Mouse (Mus musculus) MEL (cell line): ENCODE results near the gene Gm43638. TPM values are rescaled to one million over a fixed set of nuclear protein-coding genes. Genes with fewer than 3 reads are reported as not detected.

Experiments
- DNase-seq: peaks from one replicate; pipeline ENCODE4 v3.0.0; 2011; ENCODE audit warnings: low read depth, low spot score
- H3K27ac ChIP-seq: 2 replicates; pipeline ENCODE4 v1.5.1; 2012; ENCODE audit warnings: low read depth, mild to moderate bottlenecking, control low read depth, low read length, moderate library complexity; ENCODE audit not compliant: control insufficient read depth
- H3K27me3 ChIP-seq, 2 experiments: fragments of 150-350 bp in 1 of 2; sonication (generic) in 1 of 2; 2 replicates each; pipeline ENCODE4 v1.6.1; 2012; ENCODE audit warnings: low read length in 2 of 2, mild to moderate bottlenecking in 2 of 2, improper control_type of control experiment in 1 of 2, moderate library complexity in 1 of 2; ENCODE audit not compliant: insufficient read depth in 2 of 2, control insufficient read depth in 1 of 2
- H3K36me3 ChIP-seq, 2 experiments: 2 replicates each; pipeline ENCODE4 v1.6.1; 2012 to 2014; ENCODE audit warnings: low read length in 2 of 2, improper control_type of control experiment in 1 of 2, inconsistent platforms in 1 of 2, mild to moderate bottlenecking in 1 of 2; ENCODE audit not compliant: insufficient read depth in 2 of 2, control insufficient read depth in 1 of 2
- H3K4me1 ChIP-seq, 2 experiments: fragments of 150-350 bp in 1 of 2; sonication (generic) in 1 of 2; 2 replicates each; pipeline ENCODE4 v1.6.1; 2012; ENCODE audit warnings: low read length in 2 of 2, improper control_type of control experiment in 1 of 2, mild to moderate bottlenecking in 1 of 2; ENCODE audit not compliant: insufficient read depth in 2 of 2, control insufficient read depth in 1 of 2
- H3K4me3 ChIP-seq, 2 experiments: fragments of 150-350 bp in 1 of 2; sonication (generic) in 1 of 2; 2 replicates each; pipeline ENCODE4 v1.5.1; 2012; ENCODE audit warnings: low read depth in 2 of 2, low read length in 2 of 2, mild to moderate bottlenecking in 2 of 2, moderate library complexity in 2 of 2, control low read depth in 1 of 2, improper control_type of control experiment in 1 of 2; ENCODE audit not compliant: control insufficient read depth in 1 of 2, insufficient read depth in 1 of 2
- H3K79me2 ChIP-seq: 2 replicates; pipeline ENCODE4 v1.6.1; 2012; ENCODE audit warnings: mild to moderate bottlenecking, low read length, moderate library complexity; ENCODE audit not compliant: control insufficient read depth, poor library complexity, insufficient read depth
- H3K9ac ChIP-seq: 2 replicates; pipeline ENCODE4 v1.6.1; 2012; ENCODE audit warnings: low read depth, mild to moderate bottlenecking, control low read depth, low read length, moderate library complexity; ENCODE audit not compliant: control insufficient read depth, poor library complexity, severe bottlenecking
- H3K9me3 ChIP-seq: fragments of 150-350 bp; sonication (generic); replicated peaks from 2 replicates; pipeline ENCODE4 v1.6.1; 2012; ENCODE audit warnings: mild to moderate bottlenecking, low read length, improper control_type of control experiment, moderate library complexity; ENCODE audit not compliant: insufficient read depth
- BHLHE40 ChIP-seq: IDR thresholded peaks from 2 replicates; pipeline ENCODE4 v1.6.1; 2012; ENCODE audit warnings: low read depth, mild to moderate bottlenecking, inconsistent platforms, low read length, improper control_type of control experiment, borderline replicate concordance
- CHD1 ChIP-seq: IDR thresholded peaks from 2 replicates; pipeline ENCODE4 v1.6.1; 2012; ENCODE audit warnings: low read depth, mild to moderate bottlenecking, inconsistent platforms, low read length, improper control_type of control experiment
- CTCF ChIP-seq, 3 experiments: IDR thresholded peaks in 2 of 3; conservative IDR thresholded peaks in 1 of 3; 2 replicates each; pipeline ENCODE4 v1.5.1; 2011 to 2012; ENCODE audit warnings: low read length in 3 of 3, low read depth in 2 of 3, mild to moderate bottlenecking in 2 of 3, improper control_type of control experiment in 1 of 3, inconsistent platforms in 1 of 3, mixed read lengths in 1 of 3, moderate library complexity in 1 of 3; ENCODE audit not compliant: control insufficient read depth in 1 of 3, insufficient read depth in 1 of 3, poor library complexity in 1 of 3, severe bottlenecking in 1 of 3
- ELF1 ChIP-seq: IDR thresholded peaks from 2 replicates; pipeline ENCODE4 v1.6.1; 2014; ENCODE audit warnings: low read depth, mild to moderate bottlenecking, inconsistent platforms, low read length, improper control_type of control experiment, moderate library complexity
- GABPA ChIP-seq: IDR thresholded peaks from 2 replicates; pipeline ENCODE4 v1.6.1; 2012; ENCODE audit warnings: low read depth, mild to moderate bottlenecking, inconsistent platforms, low read length, improper control_type of control experiment, moderate library complexity
- GATA1 ChIP-seq: IDR thresholded peaks from 2 replicates; pipeline ENCODE4 v1.6.1; 2011; ENCODE audit warnings: low read depth, low read length, improper control_type of control experiment
- HCFC1 ChIP-seq: IDR thresholded peaks from 2 replicates; pipeline ENCODE4 v1.6.1; 2012; ENCODE audit warnings: low read depth, mild to moderate bottlenecking, inconsistent platforms, low read length, improper control_type of control experiment, moderate library complexity
- JUND ChIP-seq: IDR thresholded peaks from 2 replicates; pipeline ENCODE4 v1.6.1; 2011; ENCODE audit warnings: low read depth, mild to moderate bottlenecking, improper control_type of control experiment, low read length
- KAT2A ChIP-seq: conservative IDR thresholded peaks from 2 replicates; pipeline ENCODE4 v1.6.1; 2012; ENCODE audit warnings: low read depth, low read length, improper control_type of control experiment, inconsistent platforms
- MAFK ChIP-seq: IDR thresholded peaks from 2 replicates; pipeline ENCODE4 v1.6.1; 2011; ENCODE audit warnings: low read depth, mild to moderate bottlenecking, low read length, improper control_type of control experiment, borderline replicate concordance
- MAX ChIP-seq: IDR thresholded peaks from 2 replicates; pipeline ENCODE4 v1.6.1; 2011; ENCODE audit warnings: low read length, improper control_type of control experiment
- MAZ ChIP-seq: IDR thresholded peaks from 2 replicates; pipeline ENCODE4 v1.6.1; 2012; ENCODE audit warnings: low read depth, mild to moderate bottlenecking, inconsistent platforms, low read length, improper control_type of control experiment
- NELFE ChIP-seq: IDR thresholded peaks from 2 replicates; pipeline ENCODE4 v1.6.1; 2011; ENCODE audit warnings: low read depth, low read length, improper control_type of control experiment
- NRF1 ChIP-seq: IDR thresholded peaks from 2 replicates; pipeline ENCODE4 v1.6.1; 2014; ENCODE audit warnings: low read depth, mild to moderate bottlenecking, inconsistent platforms, low read length, improper control_type of control experiment, moderate library complexity; ENCODE audit not compliant: poor library complexity, insufficient read depth, severe bottlenecking
- POLR2A ChIP-seq, 2 experiments: IDR thresholded peaks; 2 replicates each; pipeline ENCODE4 v1.6.1; 2011 to 2012; ENCODE audit warnings: low read length in 2 of 2, mild to moderate bottlenecking in 2 of 2, control low read depth in 1 of 2, improper control_type of control experiment in 1 of 2, low read depth in 1 of 2, moderate library complexity in 1 of 2; ENCODE audit not compliant: control insufficient read depth in 1 of 2, insufficient read depth in 1 of 2, poor library complexity in 1 of 2
- POLR2AphosphoS2 ChIP-seq: IDR thresholded peaks from 2 replicates; pipeline ENCODE4 v1.6.1; 2011; ENCODE audit warnings: low read length, improper control_type of control experiment
- RAD21 ChIP-seq: IDR thresholded peaks from 2 replicates; pipeline ENCODE4 v1.6.1; 2011; ENCODE audit warnings: mild to moderate bottlenecking, low read depth, low read length, improper control_type of control experiment
- SIN3A ChIP-seq: IDR thresholded peaks from 2 replicates; pipeline ENCODE4 v1.6.1; 2012; ENCODE audit warnings: low read length, improper control_type of control experiment, inconsistent platforms
- TBP ChIP-seq: IDR thresholded peaks from 2 replicates; pipeline ENCODE4 v1.8.0; 2011; ENCODE audit warnings: low read depth, low read length, improper control_type of control experiment
- UBTF ChIP-seq: IDR thresholded peaks from 2 replicates; pipeline ENCODE4 v1.6.1; 2012; ENCODE audit warnings: low read depth, mild to moderate bottlenecking, inconsistent platforms, low read length, improper control_type of control experiment, moderate library complexity, borderline replicate concordance; ENCODE audit not compliant: insufficient read depth
- USF1 ChIP-seq: IDR thresholded peaks from 2 replicates; pipeline ENCODE4 v1.6.1; 2014; ENCODE audit warnings: low read depth, mild to moderate bottlenecking, inconsistent platforms, low read length, improper control_type of control experiment, moderate library complexity
- ZNF384 ChIP-seq: IDR thresholded peaks from 2 replicates; pipeline ENCODE4 v1.6.1; 2012; ENCODE audit warnings: low read depth, mild to moderate bottlenecking, inconsistent platforms, low read length, improper control_type of control experiment
- polyA plus RNA-seq, 2 experiments: library from polyadenylated mRNA; stranded (reverse) in 1 of 2; unstranded in 1 of 2; fragments of >175 nt in 1 of 2; fragments of >200 nt in 1 of 2; gene quantifications; 2 replicates each; pipeline versions ENCODE4 v1.2.1 to v1.2.4; 2012; ENCODE audit warnings: low replicate concordance in 2 of 2, low read depth in 1 of 2; ENCODE audit not compliant: insufficient read length in 2 of 2, insufficient read depth in 1 of 2, missing spikeins in 1 of 2
- total RNA-seq: library from RNA; depleted of rRNA; stranded (reverse); fragments of 300-350 nt; gene quantifications from 2 replicates; pipeline ENCODE4 v1.2.3, GENCODE M21; 2012

The Gm43638 gene
- total and polyA plus RNA-seq, 3 experiments: not detected

GRCm38 (mm10) chr5:87490771-87491170 is 4.2 kb upstream of the Gm43638 start, which contains the start of gene Ugt2a1:
Gene Ugt2a1 (minus strand): TSS chr5:87490871.
- H3K27me3 ChIP-seq: no peaks in the 10 kb centered on the region
- H3K79me2 ChIP-seq: no peaks in the 10 kb centered on the region
- no peaks in the 10 kb centered on the region for H3K9me3 ChIP-seq
- TF ChIP-seq UBTF: no peak
- TF ChIP-seq POLR2A (IDR thresholded peaks at IDR 0.05; ENCODE audit: control insufficient read depth in 1 of 2, insufficient read depth in 1 of 2, low read depth in 1 of 2, low read length in 2 of 2, poor library complexity in 1 of 2): no peak
- no peak for TF ChIP-seq GABPA
- TF ChIP-seq CHD1: no peak
- no peak for TF ChIP-seq MAX
- no peak for TF ChIP-seq ELF1
- no peak for TF ChIP-seq NELFE
- no peak for TF ChIP-seq JUND
- no peak for TF ChIP-seq MAZ
- TF ChIP-seq GATA1: no peak
- TF ChIP-seq USF1: no peak
- H3K9ac ChIP-seq: no peak within 1 kb of the TSS
- no peak within 1 kb of the TSS for H3K4me3 ChIP-seq
- H3K36me3 ChIP-seq: no peaks in the 10 kb centered on the region
- H3K27ac ChIP-seq: no peak within 1 kb of the TSS
- no peaks in the 10 kb centered on the region for H3K4me1 ChIP-seq
- DNase-seq: no peak

- Histone ChIP-seq H3K79me2 (no peaks in the 10 kb centered on the region), H3K9ac (no peak within 1 kb of the TSS), H3K4me1 (no peaks in the 10 kb centered on the region), H3K27ac (no peak within 1 kb of the TSS), H3K27me3 (no peaks in the 10 kb centered on the region), H3K9me3 (no peaks in the 10 kb centered on the region), H3K4me3 (no peak within 1 kb of the TSS), H3K36me3 (no peaks in the 10 kb centered on the region)
- TF ChIP-seq KAT2A (no peak), CTCF (IDR thresholded peaks at IDR 0.05 in 2 of 3, conservative IDR thresholded peaks at IDR 0.05 in 1 of 3; ENCODE audit: control insufficient read depth in 1 of 3, insufficient read depth in 1 of 3, low read depth in 2 of 3, low read length in 3 of 3, poor library complexity in 1 of 3, severe bottlenecking in 1 of 3) (no peak), RAD21 (no peak), MAFK (no peak), POLR2AphosphoS2 (no peak), TBP (no peak), GATA1 (no peak)
- DNase-seq: no peak
Observed at GRCm38 (mm10) chr5:87482160-87482559, 4.4 kb downstream of the Gm43638 start, which contains the start of gene Ugt2a2. Gene Ugt2a2 (minus strand): TSS chr5:87482260.

DNA sequence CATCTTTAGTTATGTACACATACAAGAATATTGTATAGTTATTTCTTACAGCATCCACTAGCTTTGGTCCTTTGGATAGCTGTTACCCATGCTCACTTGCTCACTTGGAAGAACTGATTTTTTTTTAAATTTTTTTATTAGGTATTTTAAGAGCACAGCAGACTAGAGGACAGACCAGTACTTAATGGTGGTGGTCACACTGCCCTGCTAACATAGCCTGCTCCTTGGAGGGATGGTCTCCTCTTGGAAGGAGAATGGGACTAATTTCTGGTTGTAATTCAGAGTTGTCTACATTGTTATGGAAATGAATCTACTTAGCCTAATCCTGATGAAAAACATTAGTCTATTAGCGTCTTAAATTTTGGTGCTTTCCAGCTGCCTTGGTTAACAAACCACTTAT is 27.8 kb downstream of the Gm43638 start:
- Histone ChIP-seq H3K27ac (no peak overlapping the region), H3K9ac (no peak overlapping the region), H3K4me3 (no peak overlapping the region), H3K4me1 (no peaks in the 10 kb centered on the region), H3K27me3 (no peaks in the 10 kb centered on the region), H3K9me3 (no peaks in the 10 kb centered on the region), H3K79me2 (no peaks in the 10 kb centered on the region), H3K36me3 (no peaks in the 10 kb centered on the region)
- DNase-seq: no peak
- TF ChIP-seq BHLHE40 (no peak), RAD21 (no peak), NRF1 (no peak), POLR2A (IDR thresholded peaks at IDR 0.05; ENCODE audit: control insufficient read depth in 1 of 2, insufficient read depth in 1 of 2, low read depth in 1 of 2, low read length in 2 of 2, poor library complexity in 1 of 2) (no peak), SIN3A (no peak), HCFC1 (no peak), TBP (no peak), ZNF384 (no peak)
